Mouse (Mus musculus) lung, adult 2 months (tissue): ENCODE results near the gene Sdsl. TPM values are rescaled to one million over a fixed set of nuclear protein-coding genes. Genes with fewer than 3 reads are reported as not detected.

Experiments used
- DNase-seq: peaks from one replicate; pipeline ENCODE4 v3.0.0; 2022
- H3K4me1 ChIP-seq: fragments of 200-500 bp; 2 replicates; pipeline ENCODE4 v1.6.1; 2011; ENCODE audit warnings: low read length; ENCODE audit not compliant: control insufficient read depth, insufficient read depth
- H3K4me3 ChIP-seq: fragments of 200-500 bp; replicated peaks from 2 replicates; pipeline ENCODE3; 2011; ENCODE audit warnings: low read depth, mild to moderate bottlenecking, control low read depth, low read length; ENCODE audit errors: extremely low read depth
- CTCF ChIP-seq: fragments of 200-500 bp; IDR thresholded peaks from 2 replicates; pipeline ENCODE4 v1.5.1; 2011; ENCODE audit warnings: mild to moderate bottlenecking, low read length, control low read depth; ENCODE audit not compliant: insufficient read depth
- POLR2A ChIP-seq: fragments of 200-500 bp; IDR thresholded peaks from 2 replicates; pipeline ENCODE4 v1.6.1; 2011; ENCODE audit warnings: low read depth, mild to moderate bottlenecking, control low read depth, low read length, borderline replicate concordance; ENCODE audit errors: extremely low read depth
- WGBS: fragments of 180-500 bp; shearing (Covaris S2); methylation state at CpG from one replicate; pipeline ENCODE4 v1.1.7; 2018; 5-methylcytosine and 5-hydroxymethylcytosine counted together
- polyA plus RNA-seq: library from polyadenylated mRNA; depleted of rRNA; stranded (reverse); fragments of >200 nt; gene quantifications from 2 replicates; pipeline ENCODE4 v1.2.3, GENCODE M21; 2012; rRNA removed

Gene Sdsl
- 2.1 and 2.3 TPM in 2 replicates for polyA plus RNA-seq

- no peak for DNase-seq
- WGBS: 55% methylated on average over 8 of the region's 8 CpGs
- H3K4me3 ChIP-seq: no peak within 1 kb of the TSS
- TF ChIP-seq CTCF (no peak), POLR2A (no peak)
- H3K4me1 ChIP-seq: no peaks in the 10 kb centered on the region
These were observed at the start of gene Sdsl for GRCm38 (mm10) chr5:120472770-120473169. TSS of gene Sdsl (minus strand) at chr5:120472810.

GRCm38 (mm10) chr5:120517552-120517951 is 44.9 kb upstream of the Sdsl start:
- no peak overlapping the region for H3K4me3 ChIP-seq
- WGBS: 35% methylated on average over 9 of the region's 9 CpGs
- H3K4me1 ChIP-seq: peaks cover 22% of the 10 kb centered on the region
- no peak for DNase-seq
- TF ChIP-seq CTCF: no peak
- no peak for TF ChIP-seq POLR2A

GRCm38 (mm10) chr5:120516221-120516984 is 43.8 kb upstream of the Sdsl start:
- Histone ChIP-seq H3K4me3 (no peak overlapping the region), H3K4me1 (peaks cover 22% of the 10 kb centered on the region)
- peak; percentile 56; the same call in 1 of the 2 replicates for TF ChIP-seq POLR2A
- TF ChIP-seq CTCF: no peak
- 53% methylated on average over 15 of the region's 15 CpGs for WGBS
- peak; percentile 26 for DNase-seq

- WGBS: 75% methylated on average over 7 of the region's 7 CpGs
- TF ChIP-seq POLR2A: no peak
- no peak for TF ChIP-seq CTCF
- DNase-seq: no peak
- peaks cover 22% of the 10 kb centered on the region for H3K4me1 ChIP-seq
- no peak overlapping the region for H3K4me3 ChIP-seq
These were observed 42.8 kb upstream of the Sdsl start for GRCm38 (mm10) chr5:120515451-120515850.

- no peak overlapping the region for H3K4me3 ChIP-seq
- DNase-seq: no peak
- WGBS: 20% methylated on average over 4 of the region's 4 CpGs
- TF ChIP-seq CTCF (no peak), POLR2A (no peak)
- peaks cover 22% of the 10 kb centered on the region for H3K4me1 ChIP-seq
These were observed 42.1 kb upstream of the Sdsl start for GRCm38 (mm10) chr5:120514754-120515153.

- H3K4me3 ChIP-seq: no peak overlapping the region
- TF ChIP-seq CTCF (no peak), POLR2A (no peak)
- 68% methylated on average over 9 of the region's 9 CpGs for WGBS
- DNase-seq: no peak
- H3K4me1 ChIP-seq: peaks cover 22% of the 10 kb centered on the region
These were observed 41.5 kb upstream of the Sdsl start for GRCm38 (mm10) chr5:120514031-120514677.

GRCm38 (mm10) chr5:120512911-120513555 is 40.4 kb upstream of the Sdsl start:
- peaks cover 22% of the 10 kb centered on the region for H3K4me1 ChIP-seq
- no peak overlapping the region for H3K4me3 ChIP-seq
- TF ChIP-seq CTCF: no peak
- no peak for TF ChIP-seq POLR2A
- DNase-seq: no peak
- 74% methylated on average over 15 of the region's 15 CpGs for WGBS

- TF ChIP-seq POLR2A (no peak), CTCF (no peak)
- Histone ChIP-seq H3K4me1 (peaks cover 12% of the 10 kb centered on the region), H3K4me3 (peak overlapping the region; percentile 77)
- WGBS: 5% methylated on average over 14 of the region's 14 CpGs
- peak; percentile 27 for DNase-seq
These were observed 39.1 kb upstream of the Sdsl start for GRCm38 (mm10) chr5:120511643-120512220.

- WGBS: under 1% methylated on average over 36 of the region's 36 CpGs
- Histone ChIP-seq H3K4me3 (peak within 1 kb of the TSS; percentile 77), H3K4me1 (peaks cover 7% of the 10 kb centered on the region)
- TF ChIP-seq POLR2A: peak; percentile 90
- no peak for TF ChIP-seq CTCF
- peak; percentile 98 for DNase-seq
These were observed 38.5 kb upstream of the Sdsl start, which contains the start of gene Slc8b1 for GRCm38 (mm10) chr5:120510982-120511642. TSS of gene Slc8b1 (plus strand) at chr5:120511168.
